Mouse (Mus musculus) E14TG2a.4 (cell line): Measurements from ENCODE around the gene Pcca.

ENCODE experiments used
- CTCF ChIP-seq: conservative IDR thresholded peaks from 2 replicates; pipeline ENCODE4 v1.5.1; 2014; ENCODE audit warnings: low read length
- NANOG ChIP-seq: IDR thresholded peaks from 2 replicates; pipeline ENCODE4 v1.6.1; 2014; ENCODE audit warnings: borderline replicate concordance, low read length, mixed read lengths
- POU5F1 ChIP-seq: IDR thresholded peaks from 2 replicates; pipeline ENCODE4 v1.6.1; 2014; ENCODE audit warnings: low read length, borderline replicate concordance

DNA sequence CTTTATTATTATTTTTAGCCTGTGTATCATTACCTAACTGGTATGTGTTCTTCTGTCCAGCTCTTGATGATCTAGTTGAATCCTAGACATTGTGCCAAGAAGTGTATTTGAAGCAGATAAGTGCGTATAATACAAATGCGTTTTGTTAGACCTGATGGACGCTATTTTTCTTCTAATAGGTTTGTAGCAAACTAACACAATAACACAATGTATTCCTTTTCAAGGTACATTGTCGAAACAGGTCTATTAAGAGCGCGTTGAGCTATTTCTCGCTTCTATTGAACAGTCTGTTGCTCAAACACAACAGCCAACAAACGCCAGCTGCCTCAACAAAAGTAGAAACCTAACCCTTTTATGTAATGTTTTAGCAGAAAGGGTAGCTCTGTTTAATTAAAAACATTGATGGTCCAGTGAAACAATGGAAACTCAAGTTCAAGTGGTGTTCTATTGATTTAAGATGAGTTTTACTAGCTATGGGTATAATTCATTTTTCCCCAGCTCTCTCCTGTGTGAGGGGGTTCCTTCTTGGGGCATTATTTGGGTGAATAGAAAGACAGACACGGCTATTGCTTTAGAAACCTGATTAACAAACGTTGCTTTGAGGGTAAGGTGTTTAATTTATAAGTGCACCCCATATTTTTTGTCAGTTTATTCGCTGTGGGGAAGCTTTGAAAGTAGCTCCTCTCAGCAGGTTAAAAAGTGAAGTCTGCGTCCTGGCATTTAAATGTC is 44.3 kb upstream of the Pcca start:
- TF ChIP-seq CTCF = no peak
- no peak for TF ChIP-seq POU5F1
- TF ChIP-seq NANOG = no peak
